Mouse (Mus musculus) MEL (cell line): ENCODE results near the gene Gm20481. TPM values are rescaled to one million over a fixed set of nuclear protein-coding genes. Genes with fewer than 3 reads are reported as not detected.

Source experiments
- DNase-seq: peaks from one replicate; pipeline ENCODE4 v3.0.0; 2011; ENCODE audit warnings: low read depth, low spot score
- H3K27ac ChIP-seq: 2 replicates; pipeline ENCODE4 v1.5.1; 2012; ENCODE audit warnings: low read depth, mild to moderate bottlenecking, control low read depth, low read length, moderate library complexity; ENCODE audit not compliant: control insufficient read depth
- H3K27me3 ChIP-seq, 2 experiments: fragments of 150-350 bp in 1 of 2; sonication (generic) in 1 of 2; 2 replicates each; pipeline ENCODE4 v1.6.1; 2012; ENCODE audit warnings: low read length in 2 of 2, mild to moderate bottlenecking in 2 of 2, improper control_type of control experiment in 1 of 2, moderate library complexity in 1 of 2; ENCODE audit not compliant: insufficient read depth in 2 of 2, control insufficient read depth in 1 of 2
- H3K36me3 ChIP-seq, 2 experiments: 2 replicates each; pipeline ENCODE4 v1.6.1; 2012 to 2014; ENCODE audit warnings: low read length in 2 of 2, improper control_type of control experiment in 1 of 2, inconsistent platforms in 1 of 2, mild to moderate bottlenecking in 1 of 2; ENCODE audit not compliant: insufficient read depth in 2 of 2, control insufficient read depth in 1 of 2
- H3K4me1 ChIP-seq, 2 experiments: fragments of 150-350 bp in 1 of 2; sonication (generic) in 1 of 2; 2 replicates each; pipeline ENCODE4 v1.6.1; 2012; ENCODE audit warnings: low read length in 2 of 2, improper control_type of control experiment in 1 of 2, mild to moderate bottlenecking in 1 of 2; ENCODE audit not compliant: insufficient read depth in 2 of 2, control insufficient read depth in 1 of 2
- H3K4me3 ChIP-seq, 2 experiments: fragments of 150-350 bp in 1 of 2; sonication (generic) in 1 of 2; 2 replicates each; pipeline ENCODE4 v1.5.1; 2012; ENCODE audit warnings: low read depth in 2 of 2, low read length in 2 of 2, mild to moderate bottlenecking in 2 of 2, moderate library complexity in 2 of 2, control low read depth in 1 of 2, improper control_type of control experiment in 1 of 2; ENCODE audit not compliant: control insufficient read depth in 1 of 2, insufficient read depth in 1 of 2
- H3K79me2 ChIP-seq: 2 replicates; pipeline ENCODE4 v1.6.1; 2012; ENCODE audit warnings: mild to moderate bottlenecking, low read length, moderate library complexity; ENCODE audit not compliant: control insufficient read depth, poor library complexity, insufficient read depth
- H3K9ac ChIP-seq: 2 replicates; pipeline ENCODE4 v1.6.1; 2012; ENCODE audit warnings: low read depth, mild to moderate bottlenecking, control low read depth, low read length, moderate library complexity; ENCODE audit not compliant: control insufficient read depth, poor library complexity, severe bottlenecking
- H3K9me3 ChIP-seq: fragments of 150-350 bp; sonication (generic); replicated peaks from 2 replicates; pipeline ENCODE4 v1.6.1; 2012; ENCODE audit warnings: mild to moderate bottlenecking, low read length, improper control_type of control experiment, moderate library complexity; ENCODE audit not compliant: insufficient read depth
- CHD1 ChIP-seq: IDR thresholded peaks from 2 replicates; pipeline ENCODE4 v1.6.1; 2012; ENCODE audit warnings: low read depth, mild to moderate bottlenecking, inconsistent platforms, low read length, improper control_type of control experiment
- CTCF ChIP-seq, 3 experiments: IDR thresholded peaks in 2 of 3; conservative IDR thresholded peaks in 1 of 3; 2 replicates each; pipeline ENCODE4 v1.5.1; 2011 to 2012; ENCODE audit warnings: low read length in 3 of 3, low read depth in 2 of 3, mild to moderate bottlenecking in 2 of 3, improper control_type of control experiment in 1 of 3, inconsistent platforms in 1 of 3, mixed read lengths in 1 of 3, moderate library complexity in 1 of 3; ENCODE audit not compliant: control insufficient read depth in 1 of 3, insufficient read depth in 1 of 3, poor library complexity in 1 of 3, severe bottlenecking in 1 of 3
- ELF1 ChIP-seq: IDR thresholded peaks from 2 replicates; pipeline ENCODE4 v1.6.1; 2014; ENCODE audit warnings: low read depth, mild to moderate bottlenecking, inconsistent platforms, low read length, improper control_type of control experiment, moderate library complexity
- EP300 ChIP-seq, 2 experiments: IDR thresholded peaks; 2 replicates each; pipeline ENCODE4 v1.6.1; 2011; ENCODE audit warnings: improper control_type of control experiment in 2 of 2, low read length in 2 of 2, low read depth in 1 of 2, mild to moderate bottlenecking in 1 of 2
- ETS1 ChIP-seq: IDR thresholded peaks from 2 replicates; pipeline ENCODE4 v1.6.1; 2012; ENCODE audit warnings: low read depth, mild to moderate bottlenecking, inconsistent platforms, low read length, improper control_type of control experiment, moderate library complexity
- GABPA ChIP-seq: IDR thresholded peaks from 2 replicates; pipeline ENCODE4 v1.6.1; 2012; ENCODE audit warnings: low read depth, mild to moderate bottlenecking, inconsistent platforms, low read length, improper control_type of control experiment, moderate library complexity
- GATA1 ChIP-seq: IDR thresholded peaks from 2 replicates; pipeline ENCODE4 v1.6.1; 2011; ENCODE audit warnings: low read depth, low read length, improper control_type of control experiment
- JUND ChIP-seq: IDR thresholded peaks from 2 replicates; pipeline ENCODE4 v1.6.1; 2011; ENCODE audit warnings: low read depth, mild to moderate bottlenecking, improper control_type of control experiment, low read length
- KAT2A ChIP-seq: conservative IDR thresholded peaks from 2 replicates; pipeline ENCODE4 v1.6.1; 2012; ENCODE audit warnings: low read depth, low read length, improper control_type of control experiment, inconsistent platforms
- MAFK ChIP-seq: IDR thresholded peaks from 2 replicates; pipeline ENCODE4 v1.6.1; 2011; ENCODE audit warnings: low read depth, mild to moderate bottlenecking, low read length, improper control_type of control experiment, borderline replicate concordance
- MAZ ChIP-seq: IDR thresholded peaks from 2 replicates; pipeline ENCODE4 v1.6.1; 2012; ENCODE audit warnings: low read depth, mild to moderate bottlenecking, inconsistent platforms, low read length, improper control_type of control experiment
- MEF2A ChIP-seq: IDR thresholded peaks from 2 replicates; pipeline ENCODE4 v1.6.1; 2014; ENCODE audit warnings: low read depth, mild to moderate bottlenecking, inconsistent platforms, low read length, improper control_type of control experiment; ENCODE audit not compliant: poor library complexity, insufficient replicate concordance, severe bottlenecking; ENCODE audit errors: extremely low read depth
- MXI1 ChIP-seq: IDR thresholded peaks from 2 replicates; pipeline ENCODE4 v1.6.1; 2011; ENCODE audit warnings: mild to moderate bottlenecking, low read depth, low read length, improper control_type of control experiment
- MYB ChIP-seq: IDR thresholded peaks from 2 replicates; pipeline ENCODE4 v1.6.1; 2011; ENCODE audit warnings: mild to moderate bottlenecking, low read depth, low read length, improper control_type of control experiment
- MYC ChIP-seq: IDR thresholded peaks from 2 replicates; pipeline ENCODE4 v1.6.1; 2011; ENCODE audit warnings: low read depth, mild to moderate bottlenecking, low read length, improper control_type of control experiment, moderate library complexity
- NELFE ChIP-seq: IDR thresholded peaks from 2 replicates; pipeline ENCODE4 v1.6.1; 2011; ENCODE audit warnings: low read depth, low read length, improper control_type of control experiment
- NRF1 ChIP-seq: IDR thresholded peaks from 2 replicates; pipeline ENCODE4 v1.6.1; 2014; ENCODE audit warnings: low read depth, mild to moderate bottlenecking, inconsistent platforms, low read length, improper control_type of control experiment, moderate library complexity; ENCODE audit not compliant: poor library complexity, insufficient read depth, severe bottlenecking
- POLR2A ChIP-seq, 2 experiments: IDR thresholded peaks; 2 replicates each; pipeline ENCODE4 v1.6.1; 2011 to 2012; ENCODE audit warnings: low read length in 2 of 2, mild to moderate bottlenecking in 2 of 2, control low read depth in 1 of 2, improper control_type of control experiment in 1 of 2, low read depth in 1 of 2, moderate library complexity in 1 of 2; ENCODE audit not compliant: control insufficient read depth in 1 of 2, insufficient read depth in 1 of 2, poor library complexity in 1 of 2
- POLR2AphosphoS5 ChIP-seq: IDR thresholded peaks from 2 replicates; pipeline ENCODE4 v1.6.1; 2012; ENCODE audit warnings: low read depth, borderline replicate concordance, mild to moderate bottlenecking, inconsistent platforms, low read length, moderate library complexity, mixed read lengths
- RAD21 ChIP-seq: IDR thresholded peaks from 2 replicates; pipeline ENCODE4 v1.6.1; 2011; ENCODE audit warnings: mild to moderate bottlenecking, low read depth, low read length, improper control_type of control experiment
- TBP ChIP-seq: IDR thresholded peaks from 2 replicates; pipeline ENCODE4 v1.8.0; 2011; ENCODE audit warnings: low read depth, low read length, improper control_type of control experiment
- TCF12 ChIP-seq: IDR thresholded peaks from 2 replicates; pipeline ENCODE4 v1.6.1; 2014; ENCODE audit warnings: low read depth, mild to moderate bottlenecking, inconsistent platforms, low read length, improper control_type of control experiment, moderate library complexity
- UBTF ChIP-seq: IDR thresholded peaks from 2 replicates; pipeline ENCODE4 v1.6.1; 2012; ENCODE audit warnings: low read depth, mild to moderate bottlenecking, inconsistent platforms, low read length, improper control_type of control experiment, moderate library complexity, borderline replicate concordance; ENCODE audit not compliant: insufficient read depth
- USF1 ChIP-seq: IDR thresholded peaks from 2 replicates; pipeline ENCODE4 v1.6.1; 2014; ENCODE audit warnings: low read depth, mild to moderate bottlenecking, inconsistent platforms, low read length, improper control_type of control experiment, moderate library complexity
- USF2 ChIP-seq, 2 experiments: IDR thresholded peaks; 2 replicates each; pipeline ENCODE4 v1.6.1; 2011 to 2012; ENCODE audit warnings: improper control_type of control experiment in 2 of 2, low read length in 2 of 2, borderline replicate concordance in 1 of 2, inconsistent platforms in 1 of 2, low read depth in 1 of 2, mild to moderate bottlenecking in 1 of 2; ENCODE audit not compliant: insufficient read depth in 1 of 2
- ZC3H11A ChIP-seq: IDR thresholded peaks from 2 replicates; pipeline ENCODE4 v1.6.1; 2012; ENCODE audit warnings: low read depth, mild to moderate bottlenecking, inconsistent platforms, low read length, improper control_type of control experiment
- ZKSCAN1 ChIP-seq: IDR thresholded peaks from 2 replicates; pipeline ENCODE4 v1.6.1; 2012; ENCODE audit warnings: low read depth, mild to moderate bottlenecking, inconsistent platforms, low read length, improper control_type of control experiment, moderate library complexity
- ZNF384 ChIP-seq: IDR thresholded peaks from 2 replicates; pipeline ENCODE4 v1.6.1; 2012; ENCODE audit warnings: low read depth, mild to moderate bottlenecking, inconsistent platforms, low read length, improper control_type of control experiment
- polyA plus RNA-seq, 2 experiments: library from polyadenylated mRNA; stranded (reverse) in 1 of 2; unstranded in 1 of 2; fragments of >175 nt in 1 of 2; fragments of >200 nt in 1 of 2; gene quantifications; 2 replicates each; pipeline versions ENCODE4 v1.2.1 to v1.2.4; 2012; ENCODE audit warnings: low replicate concordance in 2 of 2, low read depth in 1 of 2; ENCODE audit not compliant: insufficient read length in 2 of 2, insufficient read depth in 1 of 2, missing spikeins in 1 of 2
- total RNA-seq: library from RNA; depleted of rRNA; stranded (reverse); fragments of 300-350 nt; gene quantifications from 2 replicates; pipeline ENCODE4 v1.2.3, GENCODE M21; 2012

Gene Gm20481
- total and polyA plus RNA-seq, 3 experiments = not detected

DNA sequence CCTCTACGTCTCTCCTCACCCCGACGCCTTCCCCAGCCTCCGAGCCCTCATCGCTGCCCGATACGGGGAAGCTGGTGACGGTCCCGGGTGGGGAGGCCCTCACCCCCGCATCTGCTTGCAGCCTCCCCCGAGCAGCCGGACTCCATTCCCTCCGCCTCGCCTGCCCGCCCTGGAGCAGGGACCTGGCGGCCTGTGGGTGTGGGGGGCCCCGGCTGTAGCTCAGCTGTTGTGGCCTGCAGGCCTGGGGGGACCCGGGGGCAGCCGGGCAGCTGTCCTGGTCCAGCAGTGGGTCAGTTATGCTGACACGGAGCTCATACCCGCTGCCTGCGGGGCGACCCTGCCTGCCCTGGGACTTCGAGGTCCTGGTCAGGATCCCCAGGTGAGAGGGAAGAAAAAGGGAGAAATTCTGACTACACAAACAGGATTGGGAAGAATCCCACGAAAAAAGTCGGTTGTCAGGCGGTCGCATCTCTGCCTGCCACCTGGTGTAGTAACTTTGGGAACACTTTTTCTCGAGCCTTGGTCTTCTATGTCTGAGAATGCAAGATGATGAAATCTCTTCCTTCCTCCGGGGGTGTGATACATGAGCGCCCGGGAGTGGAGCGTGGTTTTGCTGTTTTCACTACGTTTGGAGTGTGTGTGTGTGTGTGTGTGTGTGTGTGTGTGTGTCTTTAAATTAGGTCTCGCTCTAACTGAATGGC lies 31.9 kb downstream of the Gm20481 start (continued):
- TF ChIP-seq ZKSCAN1 (no peak), CTCF (IDR thresholded peaks at IDR 0.05 in 2 of 3, conservative IDR thresholded peaks at IDR 0.05 in 1 of 3; ENCODE audit: control insufficient read depth in 1 of 3, insufficient read depth in 1 of 3, low read depth in 2 of 3, low read length in 3 of 3, poor library complexity in 1 of 3, severe bottlenecking in 1 of 3) (no peak), MYB (no peak), NELFE (no peak), UBTF (no peak), USF2 (IDR thresholded peaks at IDR 0.05; ENCODE audit: borderline replicate concordance in 1 of 2, insufficient read depth in 1 of 2, low read depth in 1 of 2, low read length in 2 of 2) (no peak), ELF1 (no peak), MYC (no peak)
- TF ChIP-seq, all 39 proteins: peak for 9

DNA sequence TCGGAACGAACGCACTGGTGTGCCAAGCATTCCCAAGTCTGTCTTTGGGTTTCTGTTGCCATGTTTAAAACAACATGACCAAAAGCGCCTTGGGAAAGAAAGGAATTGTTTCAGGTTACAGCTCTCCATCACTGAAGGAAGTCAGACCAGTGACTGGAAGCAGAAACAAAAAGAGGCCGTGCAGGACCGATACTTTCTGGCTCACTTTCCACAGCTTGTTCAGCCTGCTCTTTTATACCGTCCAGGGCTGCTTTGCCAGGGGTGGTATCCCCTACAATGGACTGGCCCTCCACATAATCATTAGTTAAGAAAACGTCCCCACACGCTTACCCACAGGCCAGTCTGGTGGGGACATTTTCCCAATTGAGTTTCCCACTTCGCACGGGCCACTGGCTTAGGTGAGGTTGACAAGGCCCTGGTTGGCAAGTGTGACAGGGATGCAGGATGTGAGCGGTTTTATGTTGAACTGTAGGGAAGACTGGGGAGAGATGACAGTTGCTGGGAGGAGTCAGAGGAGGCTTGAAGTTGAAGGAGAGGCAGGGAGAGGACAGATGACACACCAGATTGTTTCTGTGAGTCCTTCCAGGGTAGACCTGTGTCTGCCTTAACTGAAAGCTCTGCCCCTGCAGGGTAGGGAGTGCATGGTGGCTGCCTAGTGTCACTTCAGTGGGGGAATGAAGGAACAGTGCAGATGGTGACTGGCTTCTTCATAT lies 32.6 kb downstream of the Gm20481 start:
- H3K79me2 ChIP-seq = peaks cover 74% of the 10 kb centered on the region
- DNase-seq = peak; percentile 78
- H3K27me3 ChIP-seq = no peaks in the 10 kb centered on the region
- H3K4me3 ChIP-seq = peak overlapping the region; percentile 64 to 89
- H3K27ac ChIP-seq = peak overlapping the region; percentile 99
- peaks cover 0 to 10% of the 10 kb centered on the region in 2 experiments; a peak in 2 of 4 replicates for H3K4me1 ChIP-seq
- H3K36me3 ChIP-seq = peaks cover 0 to 7% of the 10 kb centered on the region in 2 experiments; a peak in 3 of 4 replicates
- no peaks in the 10 kb centered on the region for H3K9me3 ChIP-seq
- H3K9ac ChIP-seq = peak overlapping the region; percentile 100
- TF ChIP-seq EP300 (IDR thresholded peaks at IDR 0.05; ENCODE audit: low read depth in 1 of 2, low read length in 2 of 2) (peak in 1 of 2 experiments; percentile 47; a peak in 2 of 4 replicates), KAT2A (no peak), POLR2AphosphoS5 (peak; percentile 69; the same call in 1 of the 2 replicates), UBTF (no peak), ZC3H11A (no peak), CHD1 (peak; percentile 70), ZNF384 (no peak), MAZ (no peak), RAD21 (no peak), CTCF (IDR thresholded peaks at IDR 0.05 in 2 of 3, conservative IDR thresholded peaks at IDR 0.05 in 1 of 3; ENCODE audit: control insufficient read depth in 1 of 3, insufficient read depth in 1 of 3, low read depth in 2 of 3, low read length in 3 of 3, poor library complexity in 1 of 3, severe bottlenecking in 1 of 3) (no peak), TCF12 (no peak), USF1 (no peak), NRF1 (no peak), USF2 (IDR thresholded peaks at IDR 0.05; ENCODE audit: borderline replicate concordance in 1 of 2, insufficient read depth in 1 of 2, low read depth in 1 of 2, low read length in 2 of 2) (no peak), MXI1 (peak; percentile 61), POLR2A (IDR thresholded peaks at IDR 0.05; ENCODE audit: control insufficient read depth in 1 of 2, insufficient read depth in 1 of 2, low read depth in 1 of 2, low read length in 2 of 2, poor library complexity in 1 of 2) (peak; percentile 49 to 82; a peak in 3 of 4 replicates), MEF2A (no peak), GATA1 (no peak), ETS1 (no peak), ZKSCAN1 (no peak), GABPA (no peak), MYB (0 out of 2 replicates have a peak, but pooled peaks have one; percentile 46), TBP (peak; percentile 92), MYC (peak; percentile 40; the same call in 1 of the 2 replicates), MAFK (no peak), ELF1 (no peak), NELFE (peak; percentile 78), JUND (no peak)
